Mouse (Mus musculus) urinary bladder, postnatal 0 days (tissue): ENCODE measurements around the gene Csl. TPM values are rescaled to one million over a fixed set of nuclear protein-coding genes. Genes with fewer than 3 reads are reported as not detected.

ENCODE experiments used
- polyA plus RNA-seq: library from polyadenylated mRNA; unstranded; fragments of >200 nt; fragmentation: Nextera tagmentation; extraction: Ambion mirVana; gene quantifications from 2 replicates; pipeline ENCODE4 v1.2.1, GENCODE M21; 2015

Csl gene
- 0.11 and 0.12 TPM in 2 replicates for polyA plus RNA-seq

GRCm38 (mm10) chr10:99759558-99759957, at the start of gene Csl:
Csl (minus strand) TSS chr10:99759658.

